Mouse (Mus musculus) hindbrain, postnatal 0 days (tissue): ENCODE measurements around the gene Tmem200a. TPM values are rescaled to one million over a fixed set of nuclear protein-coding genes. Genes with fewer than 3 reads are reported as not detected.

ENCODE experiments used
- ATAC-seq: fragments of 200-750 bp; cut with Nextera tagmentation; 2 replicates; pipeline ENCODE4 v1.8.0; 2017; ENCODE audit warnings: mild to moderate bottlenecking, moderate TSS enrichment, moderate library complexity
- DNase-seq: peaks from one replicate; pipeline ENCODE4 v3.0.0-alpha.2; 2015; ENCODE audit warnings: low spot score
- H3K27ac ChIP-seq: fragments of 300-500 bp; sonication (generic); 2 replicates; pipeline ENCODE4 v1.5.1; 2014; ENCODE audit warnings: mild to moderate bottlenecking
- H3K27me3 ChIP-seq: fragments of 300-500 bp; sonication (generic); 2 replicates; pipeline ENCODE4 v1.6.1; 2014; ENCODE audit warnings: low read length, mixed read lengths; ENCODE audit not compliant: insufficient read depth
- H3K36me3 ChIP-seq: fragments of 300-500 bp; sonication (generic); 2 replicates; pipeline ENCODE4 v1.6.1; 2014; ENCODE audit warnings: low read length, mixed read lengths; ENCODE audit not compliant: insufficient read depth
- H3K4me1 ChIP-seq: fragments of 300-500 bp; sonication (generic); 2 replicates; pipeline ENCODE4 v1.6.1; 2014; ENCODE audit warnings: antibody characterized with exemption, low read length, mixed read lengths; ENCODE audit not compliant: insufficient read depth
- H3K4me2 ChIP-seq: fragments of 300-500 bp; sonication (generic); 2 replicates; pipeline ENCODE4 v1.6.1; 2014; ENCODE audit warnings: low read depth, mild to moderate bottlenecking, low read length, moderate library complexity, mixed read lengths
- H3K4me3 ChIP-seq: fragments of 300-500 bp; sonication (generic); 2 replicates; pipeline ENCODE4 v1.5.1; 2014; ENCODE audit warnings: low read length
- H3K9ac ChIP-seq: fragments of 300-500 bp; sonication (generic); replicated peaks from 2 replicates; pipeline ENCODE4 v1.6.1; 2014; ENCODE audit warnings: mild to moderate bottlenecking, low read length, moderate library complexity, mixed read lengths
- H3K9me3 ChIP-seq: fragments of 300-500 bp; sonication (generic); 2 replicates; pipeline ENCODE4 v1.6.1; 2016; ENCODE audit warnings: low read length, mixed read lengths
- CTCF ChIP-seq: IDR thresholded peaks from 2 replicates; pipeline ENCODE4 v1.5.1; 2016; ENCODE audit warnings: antibody characterized with exemption, control low read depth, low read depth
- WGBS: fragments of 180-500 bp; shearing (Covaris S2); extraction: QIAGEN DNeasy Blood & Tissue Kit; methylation state at CpG from one replicate; pipeline ENCODE4 v1.1.7; 2014; 5-methylcytosine and 5-hydroxymethylcytosine counted together
- polyA plus RNA-seq: library from polyadenylated mRNA; unstranded; fragments of >200 nt; fragmentation: Nextera tagmentation; extraction: Ambion mirVana; gene quantifications from 2 replicates; pipeline ENCODE4 v1.2.1, GENCODE M21; 2015
- total RNA-seq: library from RNA; depleted of rRNA; stranded (reverse); fragments of >200 nt; gene quantifications from 2 replicates; pipeline ENCODE4 v1.2.3, GENCODE M21; 2014

Gene Tmem200a
- total and polyA plus RNA-seq, 2 experiments from 2014 or later: 15.6 to 56.0 TPM

- ATAC-seq: no peak
- no peak overlapping the region for H3K4me2 ChIP-seq
Observed at GRCm38 (mm10) chr10:25984056-25984455, 94.8 kb downstream of the Tmem200a start.

DNA sequence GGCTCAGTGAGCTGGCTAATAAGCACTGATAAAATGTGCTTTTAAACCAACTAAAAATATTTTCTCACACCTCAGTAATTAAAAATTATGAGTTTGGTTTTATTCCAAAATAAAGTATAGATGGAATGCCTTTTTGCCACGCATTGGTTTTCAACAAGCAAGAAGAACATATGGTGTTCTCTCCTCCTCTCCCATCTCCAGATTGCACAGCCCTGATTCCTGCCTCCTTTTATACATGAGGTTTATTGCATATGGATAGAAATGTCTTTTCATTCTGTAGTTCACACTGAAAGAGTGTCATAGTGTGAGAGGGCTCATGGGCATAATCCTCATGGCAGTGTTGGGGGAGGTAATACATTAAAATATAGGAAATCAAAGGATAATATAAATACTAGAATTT lies 96.2 kb downstream of the Tmem200a start:
- 76% methylated on average over 1 of the region's 1 CpGs for WGBS
- H3K9me3 ChIP-seq: no peaks in the 10 kb centered on the region
- no peak for DNase-seq

More at GRCm38 (mm10) chr10:25984056-25984455, 94.8 kb downstream of the Tmem200a start:
- H3K9me3 ChIP-seq: no peaks in the 10 kb centered on the region
- no peaks in the 10 kb centered on the region for H3K36me3 ChIP-seq
- H3K4me3 ChIP-seq: no peak overlapping the region
- no peak overlapping the region for H3K9ac ChIP-seq
- H3K27ac ChIP-seq: no peak overlapping the region
- no peaks in the 10 kb centered on the region for H3K27me3 ChIP-seq
- 52% methylated on average over 2 of the region's 2 CpGs for WGBS
- DNase-seq: no peak
- no peak for TF ChIP-seq CTCF
- no peaks in the 10 kb centered on the region for H3K4me1 ChIP-seq

GRCm38 (mm10) chr10:25962863-25963262 lies 116.0 kb downstream of the Tmem200a start:
- no peaks in the 10 kb centered on the region for H3K4me1 ChIP-seq
- DNase-seq (peak; percentile 24), ATAC-seq (no peak)
- no peak overlapping the region for H3K4me3 ChIP-seq
- H3K36me3 ChIP-seq: no peaks in the 10 kb centered on the region
- no peak for TF ChIP-seq CTCF
- H3K9me3 ChIP-seq: no peaks in the 10 kb centered on the region
- WGBS: 51% methylated on average over 4 of the region's 4 CpGs
- H3K27ac ChIP-seq: no peak overlapping the region
- no peaks in the 10 kb centered on the region for H3K27me3 ChIP-seq
- no peak overlapping the region for H3K4me2 ChIP-seq
- H3K9ac ChIP-seq: no peak overlapping the region

More for the DNA sequence above, 96.2 kb downstream of the Tmem200a start:
- TF ChIP-seq CTCF: no peak
- Histone ChIP-seq H3K4me1 (no peaks in the 10 kb centered on the region), H3K9ac (no peak overlapping the region), H3K4me3 (no peak overlapping the region), H3K27ac (no peak overlapping the region), H3K36me3 (no peaks in the 10 kb centered on the region), H3K27me3 (no peaks in the 10 kb centered on the region), H3K4me2 (no peak overlapping the region)
- no peak for ATAC-seq

- Histone ChIP-seq H3K9me3 (no peaks in the 10 kb centered on the region), H3K27me3 (no peaks in the 10 kb centered on the region), H3K27ac (no peak overlapping the region), H3K9ac (no peak overlapping the region), H3K4me2 (no peak overlapping the region), H3K4me3 (no peak overlapping the region), H3K36me3 (no peaks in the 10 kb centered on the region), H3K4me1 (no peaks in the 10 kb centered on the region)
- WGBS: 83% methylated on average over 2 of the region's 2 CpGs
- no peak for DNase-seq
- ATAC-seq: no peak
- TF ChIP-seq CTCF: no peak
Observed at GRCm38 (mm10) chr10:25961066-25961465, 117.8 kb downstream of the Tmem200a start.

- no peak for DNase-seq
- no peak overlapping the region for H3K4me2 ChIP-seq
- no peak overlapping the region for H3K9ac ChIP-seq
- 44% methylated on average over 3 of the region's 3 CpGs for WGBS
- H3K9me3 ChIP-seq: no peaks in the 10 kb centered on the region
- no peak overlapping the region for H3K27ac ChIP-seq
- ATAC-seq: no peak
- H3K27me3 ChIP-seq: no peaks in the 10 kb centered on the region
- H3K36me3 ChIP-seq: no peaks in the 10 kb centered on the region
- TF ChIP-seq CTCF: no peak
- H3K4me3 ChIP-seq: no peak overlapping the region
- H3K4me1 ChIP-seq: no peaks in the 10 kb centered on the region
Observed at GRCm38 (mm10) chr10:25958762-25959753, 119.8 kb downstream of the Tmem200a start.

GRCm38 (mm10) chr10:25954641-25955228 lies 124.1 kb downstream of the Tmem200a start:
- Histone ChIP-seq H3K4me3 (no peak overlapping the region), H3K4me2 (no peak overlapping the region), H3K27ac (no peak overlapping the region), H3K36me3 (no peaks in the 10 kb centered on the region), H3K9ac (no peak overlapping the region), H3K27me3 (no peaks in the 10 kb centered on the region), H3K4me1 (no peaks in the 10 kb centered on the region), H3K9me3 (no peaks in the 10 kb centered on the region)
- no peak for TF ChIP-seq CTCF
- WGBS: 57% methylated on average over 3 of the region's 3 CpGs
- DNase-seq (no peak), ATAC-seq (no peak)

DNA sequence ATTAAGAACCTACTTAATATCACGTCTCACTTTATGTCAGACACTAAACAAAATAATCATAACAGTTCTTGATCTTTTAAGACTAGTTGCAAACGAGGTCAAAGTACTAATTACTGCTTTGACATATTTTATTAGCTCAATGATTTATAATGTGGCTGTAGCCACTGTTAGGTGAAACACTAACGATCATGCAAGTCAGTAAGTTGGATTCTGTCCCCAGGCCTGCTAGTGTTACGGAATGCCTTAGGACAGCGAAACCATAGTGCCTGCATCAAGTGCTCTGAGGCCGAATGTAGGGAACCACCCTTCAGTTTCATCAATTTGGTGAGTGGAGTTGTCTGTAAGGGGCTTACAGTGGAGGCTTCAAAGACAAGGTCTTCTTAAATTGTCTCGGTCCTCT lies 126.0 kb downstream of the Tmem200a start:
- no peaks in the 10 kb centered on the region for H3K9me3 ChIP-seq
- no peak for TF ChIP-seq CTCF
- WGBS: 81% methylated on average over 7 of the region's 7 CpGs
- H3K27ac ChIP-seq: no peak overlapping the region
- DNase-seq: no peak
- H3K36me3 ChIP-seq: no peaks in the 10 kb centered on the region
- no peak overlapping the region for H3K9ac ChIP-seq
- H3K4me1 ChIP-seq: no peaks in the 10 kb centered on the region
- H3K27me3 ChIP-seq: no peaks in the 10 kb centered on the region
- no peak for ATAC-seq
- no peak overlapping the region for H3K4me2 ChIP-seq
- H3K4me3 ChIP-seq: no peak overlapping the region
